Mouse (Mus musculus): ENCODE measurements at regions not wholly inside any gene's neighbourhood (a gene's known extent, or its start where the extent isn't known, plus 50 kb on each side); places are given as distances from the start of the nearest gene placed in this dataset.

GRCm38 (mm10) chr5:64578536-64578935, 224.7 kb upstream of the Klf3 start:
- TF ChIP-seq CTCF (conservative IDR thresholded peaks at IDR 0.05 in 1 of 2, IDR thresholded peaks at IDR 0.05 in 1 of 2; ENCODE audit: low read depth in 2 of 2, low read length in 2 of 2) (no peak), UBTF (IDR thresholded peaks at IDR 0.05; ENCODE audit: low read depth, low read length) (no peak), POLR2A (IDR thresholded peaks at IDR 0.05; ENCODE audit: low read depth, low read length) (no peak)

Measured in CH12.LX (cell line).